Mouse (Mus musculus): ENCODE results near the gene Poc1b.

DNA sequence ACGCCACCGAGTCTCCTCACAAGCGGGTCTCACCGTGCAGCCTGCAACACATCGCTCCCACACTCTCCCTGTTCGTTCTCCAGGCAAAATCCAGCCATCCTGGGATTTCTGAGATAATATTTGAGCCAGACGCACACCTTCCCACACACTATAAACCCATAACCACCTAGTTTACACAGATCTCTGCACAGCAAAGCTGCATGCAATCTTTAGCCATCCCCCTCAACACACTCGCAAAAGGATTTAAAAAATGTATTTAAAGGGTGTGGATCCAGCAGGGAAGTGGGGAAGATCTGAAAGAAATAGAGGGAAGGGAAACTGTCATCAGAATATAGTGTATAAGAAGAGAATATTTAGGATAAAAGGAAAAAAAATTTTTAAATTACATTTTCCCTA, 9.4 kb downstream of the Poc1b start:
- TF ChIP-seq CTCF (IDR thresholded peaks at IDR 0.05; ENCODE audit: low read depth) (no peak), EP300 (optimal IDR thresholded peaks at IDR 0.05) (no peak)
